Mouse (Mus musculus) stomach, postnatal 0 days (tissue): ENCODE measurements around the gene Amigo1. TPM values are rescaled to one million over a fixed set of nuclear protein-coding genes. Genes with fewer than 3 reads are reported as not detected.
"Not testable (repeated sequence)": the region's sequence is repeated elsewhere in the genome, so short reads cannot be mapped to it uniquely, and the experiment has no call there.

Source experiments
- ATAC-seq: fragments of 200-750 bp; cut with Nextera tagmentation; 2 replicates; pipeline ENCODE4 v1.8.0; 2017; ENCODE audit not compliant: low FRiP score, low TSS enrichment
- DNase-seq: peaks from one replicate; pipeline ENCODE4 v3.0.0-alpha.2; 2016; ENCODE audit warnings: low spot score
- H3K27ac ChIP-seq: fragments of 300-500 bp; sonication (generic); replicated peaks from 2 replicates; pipeline ENCODE4 v1.5.1; 2014; ENCODE audit warnings: mild to moderate bottlenecking, control low read depth
- H3K27me3 ChIP-seq: fragments of 300-500 bp; sonication (generic); 2 replicates; pipeline ENCODE4 v1.6.1; 2014; ENCODE audit warnings: low read length; ENCODE audit not compliant: control insufficient read depth, insufficient read depth
- H3K36me3 ChIP-seq: fragments of 300-500 bp; sonication (generic); 2 replicates; pipeline ENCODE4 v1.6.1; 2014; ENCODE audit warnings: low read length, mixed read lengths; ENCODE audit not compliant: control insufficient read depth, insufficient read depth
- H3K4me1 ChIP-seq: fragments of 300-500 bp; sonication (generic); replicated peaks from 2 replicates; pipeline ENCODE4 v1.6.1; 2014; ENCODE audit warnings: antibody characterized with exemption; ENCODE audit not compliant: control insufficient read depth, insufficient read depth
- H3K4me2 ChIP-seq: fragments of 300-500 bp; sonication (generic); replicated peaks from 2 replicates; pipeline ENCODE4 v1.6.1; 2014; ENCODE audit warnings: low read depth, mild to moderate bottlenecking, control low read depth, moderate library complexity
- H3K4me3 ChIP-seq: fragments of 300-500 bp; sonication (generic); 2 replicates; pipeline ENCODE4 v1.5.1; 2014; ENCODE audit warnings: low read depth, low read length, control low read depth
- H3K9ac ChIP-seq: fragments of 300-500 bp; sonication (generic); 2 replicates; pipeline ENCODE4 v1.6.1; 2014; ENCODE audit warnings: mild to moderate bottlenecking, low read length, control low read depth, mixed read lengths
- H3K9me3 ChIP-seq: fragments of 300-500 bp; sonication (generic); 2 replicates; pipeline ENCODE4 v1.6.1; 2016; ENCODE audit warnings: low read length; ENCODE audit not compliant: control insufficient read depth
- CTCF ChIP-seq: IDR thresholded peaks from 2 replicates; pipeline ENCODE4 v1.5.1; 2016; ENCODE audit warnings: antibody characterized with exemption, low read depth, mild to moderate bottlenecking, moderate library complexity
- EP300 ChIP-seq: optimal IDR thresholded peaks from 2 replicates; pipeline ENCODE3; 2016; ENCODE audit warnings: antibody characterized with exemption
- WGBS: fragments of 180-500 bp; shearing (Covaris S2); extraction: QIAGEN DNeasy Blood & Tissue Kit; methylation state at CpG from one replicate; pipeline ENCODE4 v1.1.7; 2014; 5-methylcytosine and 5-hydroxymethylcytosine counted together
- polyA plus RNA-seq: library from polyadenylated mRNA; unstranded; fragments of >200 nt; fragmentation: Nextera tagmentation; extraction: Ambion mirVana; gene quantifications from 2 replicates; pipeline ENCODE4 v1.2.1, GENCODE M21; 2015

Amigo1 gene
- polyA plus RNA-seq, 1 experiment from 2014 or later = 3.0 TPM

- H3K27ac ChIP-seq, H3K9me3 ChIP-seq, DNase-seq, H3K4me3 ChIP-seq, ATAC-seq, H3K27me3 ChIP-seq, H3K36me3 ChIP-seq, H3K4me2 ChIP-seq, H3K4me1 ChIP-seq, H3K9ac ChIP-seq: not testable (repeated sequence)
- peak; percentile 41 for TF ChIP-seq CTCF
- WGBS = 84% methylated on average over 4 of the region's 4 CpGs
Observed at GRCm38 (mm10) chr3:108237474-108238102, 51.5 kb downstream of the Amigo1 start.

- Histone ChIP-seq H3K36me3 (no peaks in the 10 kb centered on the region), H3K27ac (no peak overlapping the region), H3K4me1 (no peaks in the 10 kb centered on the region), H3K9me3 (no peaks in the 10 kb centered on the region), H3K27me3 (no peaks in the 10 kb centered on the region), H3K9ac (no peak overlapping the region), H3K4me2 (no peak overlapping the region), H3K4me3 (no peak overlapping the region)
- no peak for TF ChIP-seq EP300
- no peak for TF ChIP-seq CTCF
- no peak for ATAC-seq
- no peak for DNase-seq
- WGBS = 94% methylated on average over 3 of the region's 3 CpGs
Observed at GRCm38 (mm10) chr3:108241243-108241839, 55.2 kb downstream of the Amigo1 start.

Other genes starting within 250 kb of the Amigo1 start
- 13.7 and 15.8 TPM in 2 replicates for gene Gstm6, start 242.6 kb upstream of the Amigo1 start, polyA plus RNA-seq
- gene Gstm3, start 217.1 kb upstream of the Amigo1 start, polyA plus RNA-seq = 53.8 and 54.0 TPM in 2 replicates
- gene Gstm2, start 199.9 kb upstream of the Amigo1 start, polyA plus RNA-seq = 189 and 195 TPM in 2 replicates
- gene Gstm1, start 168.4 kb upstream of the Amigo1 start, polyA plus RNA-seq = 892 and 954 TPM in 2 replicates
- 19.4 and 19.6 TPM in 2 replicates for gene Gstm4, start 141.4 kb upstream of the Amigo1 start, polyA plus RNA-seq
- 20.2 and 20.7 TPM in 2 replicates for gene Ampd2, start 99.7 kb upstream of the Amigo1 start, polyA plus RNA-seq
- gene Gnat2, start 93.5 kb upstream of the Amigo1 start, polyA plus RNA-seq = 0.59 and 0.71 TPM in 2 replicates
- 107 and 112 TPM in 2 replicates for gene Gnai3, start 40.2 kb upstream of the Amigo1 start, polyA plus RNA-seq
- 0.11 TPM in 2 replicates for gene Gpr61, start 31.5 kb upstream of the Amigo1 start, polyA plus RNA-seq
- gene Cyb561d1, start 14.9 kb downstream of the Amigo1 start, polyA plus RNA-seq = 5.5 TPM in 2 replicates
- 4.3 and 4.8 TPM in 2 replicates for gene Atxn7l2, start 24.6 kb downstream of the Amigo1 start, polyA plus RNA-seq
- gene Sypl2, start 40.3 kb downstream of the Amigo1 start, polyA plus RNA-seq = 0.04 and 0.05 TPM in 2 replicates
- 159 and 166 TPM in 2 replicates for gene Psma5, start 70.6 kb downstream of the Amigo1 start, polyA plus RNA-seq
- gene Sort1, start 97.7 kb downstream of the Amigo1 start, polyA plus RNA-seq = 7.6 and 9.2 TPM in 2 replicates
- not detected in 2 replicates for gene Mybphl, start 178.6 kb downstream of the Amigo1 start, polyA plus RNA-seq
- 7.7 and 8.3 TPM in 2 replicates for gene Psrc1, start 197.5 kb downstream of the Amigo1 start, polyA plus RNA-seq
- gene Celsr2, start 229.2 kb downstream of the Amigo1 start, polyA plus RNA-seq = 7.5 and 9.7 TPM in 2 replicates